Mouse (Mus musculus) lung, postnatal 25 days (tissue): ENCODE results near the gene Dupd1.
"Not testable (repeated sequence)": the region's sequence is repeated elsewhere in the genome, so short reads cannot be mapped to it uniquely, and the experiment has no call there.

ENCODE experiments used
- DNase-seq: peaks from one replicate; pipeline ENCODE4 v3.0.0; 2022; ENCODE audit warnings: low spot score

Dupd1 gene

GRCm38 (mm10) chr14:21674471-21674870 is 39.9 kb downstream of the Dupd1 start:
- no peak for DNase-seq

- no peak for DNase-seq
Measured at GRCm38 (mm10) chr14:21673100-21673499, 41.3 kb downstream of the Dupd1 start.

DNA sequence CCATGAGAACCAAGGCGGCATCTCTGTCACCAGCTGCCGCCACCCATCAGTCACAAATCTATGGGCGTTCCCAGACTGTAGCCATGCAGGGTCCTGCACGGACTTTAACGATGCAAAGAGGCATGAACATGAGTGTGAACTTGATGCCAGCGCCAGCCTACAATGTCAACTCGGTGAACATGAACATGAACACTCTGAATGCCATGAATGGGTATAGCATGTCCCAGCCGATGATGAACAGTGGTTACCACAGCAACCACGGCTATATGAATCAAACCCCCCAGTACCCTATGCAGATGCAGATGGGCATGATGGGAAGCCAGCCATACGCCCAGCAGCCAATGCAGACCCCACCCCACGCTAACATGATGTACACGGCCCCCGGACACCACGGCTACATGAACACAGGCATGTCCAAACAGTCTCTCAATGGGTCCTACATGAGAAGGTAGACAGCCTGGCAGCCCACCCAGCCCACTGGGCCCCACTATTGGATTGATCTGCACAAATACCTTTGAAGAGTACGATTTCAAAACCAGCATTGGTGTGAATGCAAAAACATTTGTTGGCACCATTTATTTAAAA is 43.9 kb downstream of the Dupd1 start:
- DNase-seq: not testable (repeated sequence)

DNA sequence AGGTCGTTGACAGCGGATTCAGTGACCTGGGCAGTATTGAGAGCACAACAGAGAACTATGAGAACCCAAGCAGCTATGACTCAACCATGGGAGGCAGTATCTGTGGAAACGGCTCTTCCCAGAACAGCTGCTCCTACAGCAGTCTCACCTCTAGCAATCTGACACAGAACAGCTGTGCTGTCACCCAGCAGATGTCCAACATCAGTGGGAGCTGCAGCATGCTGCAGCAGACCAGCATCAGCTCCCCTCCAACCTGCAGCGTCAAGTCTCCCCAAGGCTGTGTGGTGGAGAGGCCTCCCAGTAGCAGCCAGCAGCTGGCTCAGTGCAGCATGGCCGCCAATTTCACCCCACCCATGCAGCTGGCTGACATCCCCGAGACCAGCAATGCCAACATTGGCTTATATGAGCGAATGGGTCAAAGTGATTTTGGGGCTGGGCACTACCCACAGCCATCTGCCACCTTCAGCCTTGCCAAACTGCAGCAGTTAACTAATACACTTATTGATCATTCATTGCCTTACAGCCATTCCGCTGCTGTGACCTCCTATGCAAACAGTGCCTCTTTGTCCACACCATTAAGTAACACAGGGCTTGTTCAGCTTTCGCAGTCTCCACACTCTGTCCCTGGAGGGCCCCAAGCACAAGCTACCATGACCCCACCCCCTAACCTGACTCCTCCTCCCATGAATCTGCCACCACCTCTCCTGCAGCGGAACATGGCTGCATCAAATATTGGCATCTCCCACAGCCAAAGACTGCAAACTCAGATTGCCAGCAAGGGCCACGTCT is 44.5 kb downstream of the Dupd1 start:
- peak; percentile 59 for DNase-seq

- no peak for DNase-seq
Measured at GRCm38 (mm10) chr14:21669218-21669617, 45.2 kb downstream of the Dupd1 start.

DNA sequence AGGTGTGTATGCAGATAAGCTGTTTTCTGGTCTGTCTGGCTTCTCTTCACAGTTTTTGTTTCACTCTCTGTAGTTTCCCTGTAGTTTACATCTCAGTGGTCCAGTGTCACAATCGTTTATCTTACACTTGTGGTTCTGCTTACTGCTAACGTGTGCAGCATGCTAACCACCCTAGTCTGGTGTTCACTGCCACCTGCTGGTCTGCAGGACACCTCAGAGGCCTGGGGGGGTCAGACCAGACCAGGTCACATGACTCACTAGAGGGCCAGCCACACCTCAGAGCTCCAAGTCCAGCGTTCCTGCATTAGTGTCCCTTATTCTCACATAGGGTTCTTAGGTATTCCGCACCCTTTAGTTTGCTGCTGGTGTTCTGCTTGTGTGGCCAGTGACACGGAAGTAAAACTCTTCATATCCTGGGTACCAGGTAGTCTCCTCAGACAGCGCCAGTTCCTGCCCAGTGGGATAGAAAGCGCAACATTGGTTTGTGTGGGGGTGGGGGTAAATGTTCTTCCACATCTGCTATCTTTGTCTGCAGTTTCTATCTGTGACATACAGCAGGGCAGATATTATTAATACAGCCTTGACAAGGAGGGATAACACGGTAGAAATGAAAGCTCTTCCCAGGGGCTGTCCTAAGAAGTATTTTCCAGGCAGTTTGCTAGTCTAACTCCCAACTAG is 51.8 kb downstream of the Dupd1 start:
- peak; percentile 31 for DNase-seq

DNA sequence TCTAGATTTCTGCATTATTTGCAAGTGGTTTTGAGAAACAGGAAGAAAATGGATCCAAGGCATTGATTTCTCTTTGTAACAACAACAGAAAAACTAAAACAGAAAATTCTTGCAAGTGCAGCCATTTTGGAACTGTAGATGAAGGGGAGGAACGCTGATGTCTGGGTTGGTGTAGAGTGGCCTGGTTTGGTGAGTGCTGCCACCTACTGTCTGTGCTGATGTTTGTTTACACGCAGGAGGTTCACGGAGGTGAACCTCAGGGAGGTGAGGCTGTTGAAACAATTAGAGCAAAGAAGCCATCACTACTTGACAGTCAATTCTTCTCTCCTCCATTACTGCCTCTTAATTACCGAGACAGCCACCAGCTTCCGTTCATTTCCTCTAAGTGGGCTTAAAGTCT is 54.7 kb downstream of the Dupd1 start:
- peak; percentile 68 for DNase-seq

- no peak for DNase-seq
Measured at GRCm38 (mm10) chr14:21659155-21659554, 55.2 kb downstream of the Dupd1 start.

GRCm38 (mm10) chr14:21653813-21654212 is 60.6 kb downstream of the Dupd1 start:
- DNase-seq: peak; percentile 69

DNA sequence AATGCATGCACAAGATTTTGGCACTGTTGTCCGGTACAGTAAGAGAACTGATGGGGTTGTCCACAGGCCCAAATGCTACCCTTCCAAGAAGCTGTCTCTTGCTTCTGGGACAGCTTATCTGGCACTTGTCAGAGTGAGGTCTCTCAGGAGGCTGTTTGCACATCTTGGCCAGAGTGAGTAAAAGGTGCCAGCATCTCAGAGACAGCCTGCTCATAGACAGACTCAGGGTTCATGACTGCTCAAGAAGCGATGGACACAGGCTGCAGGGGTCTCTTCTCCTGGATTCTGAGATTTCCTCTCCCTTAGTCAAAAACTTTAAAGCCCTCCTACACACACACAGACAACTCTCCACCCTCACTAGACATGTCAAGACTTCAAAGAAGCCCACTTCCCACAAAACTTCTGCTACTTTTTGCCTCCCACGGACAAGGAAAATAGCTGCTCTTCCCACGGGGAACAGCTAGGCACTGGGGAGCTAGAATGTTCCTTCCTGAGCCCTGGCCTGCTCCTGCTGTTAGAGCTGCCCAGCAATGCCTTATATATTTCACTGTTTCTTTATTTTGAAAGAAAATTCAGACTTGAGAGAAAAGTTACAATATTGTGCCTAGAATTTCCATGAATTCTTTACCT is 73.5 kb downstream of the Dupd1 start:
- DNase-seq: no peak

- DNase-seq: no peak
Measured at GRCm38 (mm10) chr14:21636548-21636947, 77.8 kb downstream of the Dupd1 start.

DNA sequence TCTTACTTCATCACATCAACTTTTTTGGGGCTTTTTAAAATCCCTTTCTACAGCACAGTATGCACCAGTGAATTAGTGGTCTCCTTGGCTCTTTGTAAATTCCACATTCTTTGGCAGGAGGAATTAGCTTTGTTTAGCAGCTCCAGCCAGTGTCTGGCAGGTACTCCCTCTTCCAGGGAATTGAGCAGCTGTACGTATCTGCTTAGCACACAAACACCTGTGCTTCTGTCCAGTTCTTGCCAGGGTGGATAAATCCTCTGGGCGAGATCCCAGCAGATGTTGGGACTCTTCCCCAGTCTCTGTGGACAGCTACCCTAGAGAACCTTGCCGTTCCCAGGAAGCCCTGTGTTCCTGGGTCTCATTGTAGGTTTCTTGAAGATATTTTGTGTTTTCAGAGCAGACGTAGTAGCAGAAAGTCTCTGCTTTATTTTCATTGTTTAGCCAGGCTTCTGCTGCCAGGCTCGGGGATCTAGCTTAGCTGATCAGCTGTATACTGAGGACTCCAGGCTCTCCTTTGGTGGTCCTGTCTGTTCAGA is 82.6 kb downstream of the Dupd1 start:
- DNase-seq: no peak
